Mouse (Mus musculus): Measurements from ENCODE around the gene Gm45021. TPM values are rescaled to one million over a fixed set of nuclear protein-coding genes. Genes with fewer than 3 reads are reported as not detected.

Gene Gm45021
- polyA plus RNA-seq, 1 experiment from 2014 or later: not detected

- no peak overlapping the region for H3K9ac ChIP-seq (replicated peaks; ENCODE audit: low read depth, low read length)
- H3K9me3 ChIP-seq (ENCODE audit: control insufficient read depth, low read length): no peaks in the 10 kb centered on the region
- H3K36me3 ChIP-seq (ENCODE audit: control insufficient read depth, insufficient read depth): no peaks in the 10 kb centered on the region
- no peak overlapping the region for H3K27ac ChIP-seq (ENCODE audit: low read length)
- WGBS: 86% methylated on average over 4 of the region's 4 CpGs
- no peak for ATAC-seq
- H3K27me3 ChIP-seq (replicated peaks; ENCODE audit: control insufficient read depth, insufficient read depth, low read length): no peaks in the 10 kb centered on the region
- H3K4me3 ChIP-seq (replicated peaks; ENCODE audit: low read length): no peak overlapping the region
- H3K4me2 ChIP-seq (ENCODE audit: low read length): no peak overlapping the region
- no peaks in the 10 kb centered on the region for H3K4me1 ChIP-seq (replicated peaks; ENCODE audit: control insufficient read depth, insufficient read depth, low read length)
These were observed 59.4 kb downstream of the Gm45021 start for GRCm38 (mm10) chr6:48648779-48649178.

GRCm38 (mm10) chr6:48650041-48650440 lies 60.6 kb downstream of the Gm45021 start:
- no peaks in the 10 kb centered on the region for H3K36me3 ChIP-seq (ENCODE audit: control insufficient read depth, insufficient read depth)
- H3K4me3 ChIP-seq (replicated peaks; ENCODE audit: low read length): no peak overlapping the region
- no peak overlapping the region for H3K9ac ChIP-seq (replicated peaks; ENCODE audit: low read depth, low read length)
- no peaks in the 10 kb centered on the region for H3K27me3 ChIP-seq (replicated peaks; ENCODE audit: control insufficient read depth, insufficient read depth, low read length)
- H3K9me3 ChIP-seq (ENCODE audit: control insufficient read depth, low read length): no peaks in the 10 kb centered on the region
- 94% methylated on average over 9 of the region's 9 CpGs for WGBS
- H3K27ac ChIP-seq (ENCODE audit: low read length): no peak overlapping the region
- ATAC-seq: no peak
- H3K4me2 ChIP-seq (ENCODE audit: low read length): no peak overlapping the region
- H3K4me1 ChIP-seq (replicated peaks; ENCODE audit: control insufficient read depth, insufficient read depth, low read length): no peaks in the 10 kb centered on the region

- Histone ChIP-seq H3K4me1 (replicated peaks; ENCODE audit: control insufficient read depth, insufficient read depth, low read length) (no peaks in the 10 kb centered on the region), H3K4me2 (ENCODE audit: low read length) (no peak overlapping the region), H3K27ac (ENCODE audit: low read length) (no peak overlapping the region), H3K9ac (replicated peaks; ENCODE audit: low read depth, low read length) (no peak overlapping the region), H3K36me3 (ENCODE audit: control insufficient read depth, insufficient read depth) (no peaks in the 10 kb centered on the region), H3K27me3 (replicated peaks; ENCODE audit: control insufficient read depth, insufficient read depth, low read length) (no peaks in the 10 kb centered on the region), H3K4me3 (replicated peaks; ENCODE audit: low read length) (no peak overlapping the region), H3K9me3 (ENCODE audit: control insufficient read depth, low read length) (no peaks in the 10 kb centered on the region)
- 86% methylated on average over 5 of the region's 5 CpGs for WGBS
- no peak for ATAC-seq
These were observed 69.3 kb downstream of the Gm45021 start for GRCm38 (mm10) chr6:48658721-48659120.

Other genes starting within 250 kb of the Gm45021 start
- gene Krba1, start 194.0 kb upstream of the Gm45021 start, polyA plus RNA-seq (2015; fragmentation: Nextera tagmentation; extraction: Ambion mirVana): 28.4 and 30.9 TPM in 2 replicates
- gene Zfp467, start 143.8 kb upstream of the Gm45021 start, polyA plus RNA-seq (2015; fragmentation: Nextera tagmentation; extraction: Ambion mirVana): 28.7 and 29.8 TPM in 2 replicates
- gene Sspo, start 141.4 kb upstream of the Gm45021 start, polyA plus RNA-seq (2015; fragmentation: Nextera tagmentation; extraction: Ambion mirVana): 0.16 and 0.19 TPM in 2 replicates
- gene Atp6v0e2, start 52.0 kb upstream of the Gm45021 start, polyA plus RNA-seq (2015; fragmentation: Nextera tagmentation; extraction: Ambion mirVana): 226 and 248 TPM in 2 replicates
- 18.6 and 21.6 TPM in 2 replicates for gene Lrrc61, start 34.8 kb upstream of the Gm45021 start, polyA plus RNA-seq (2015; fragmentation: Nextera tagmentation; extraction: Ambion mirVana)
- 3.6 and 4.5 TPM in 2 replicates for gene Rarres2, start 16.8 kb upstream of the Gm45021 start, polyA plus RNA-seq (2015; fragmentation: Nextera tagmentation; extraction: Ambion mirVana)
- gene Repin1, start 4.3 kb downstream of the Gm45021 start, polyA plus RNA-seq (2015; fragmentation: Nextera tagmentation; extraction: Ambion mirVana): 32.9 and 34.4 TPM in 2 replicates
- not detected in 2 replicates for gene Gm44965, start 4.3 kb downstream of the Gm45021 start, polyA plus RNA-seq (2015; fragmentation: Nextera tagmentation; extraction: Ambion mirVana)
- gene Zfp775, start 12.5 kb downstream of the Gm45021 start, polyA plus RNA-seq (2015; fragmentation: Nextera tagmentation; extraction: Ambion mirVana): 15.8 and 17.2 TPM in 2 replicates
- gene AI854703, start 37.2 kb downstream of the Gm45021 start, polyA plus RNA-seq (2015; fragmentation: Nextera tagmentation; extraction: Ambion mirVana): 11.7 and 17.5 TPM in 2 replicates
- 0.52 and 0.56 TPM in 2 replicates for gene Gimap8, start 57.6 kb downstream of the Gm45021 start, polyA plus RNA-seq (2015; fragmentation: Nextera tagmentation; extraction: Ambion mirVana)
- 2.0 and 2.7 TPM in 2 replicates for gene Gimap9, start 86.5 kb downstream of the Gm45021 start, polyA plus RNA-seq (2015; fragmentation: Nextera tagmentation; extraction: Ambion mirVana)
- gene Gimap4, start 94.9 kb downstream of the Gm45021 start, polyA plus RNA-seq (2015; fragmentation: Nextera tagmentation; extraction: Ambion mirVana): 1.2 and 1.8 TPM in 2 replicates
- 7.8 and 7.9 TPM in 2 replicates for gene Gimap6, start 118.6 kb downstream of the Gm45021 start, polyA plus RNA-seq (2015; fragmentation: Nextera tagmentation; extraction: Ambion mirVana)
- gene Gm28053, start 129.0 kb downstream of the Gm45021 start, polyA plus RNA-seq (2015; fragmentation: Nextera tagmentation; extraction: Ambion mirVana): 1.1 TPM in 1 of 2 replicates, not detected in the other
- not detected in 2 replicates for gene Gimap7, start 129.0 kb downstream of the Gm45021 start, polyA plus RNA-seq (2015; fragmentation: Nextera tagmentation; extraction: Ambion mirVana)
- gene Gimap1, start 149.4 kb downstream of the Gm45021 start, polyA plus RNA-seq (2015; fragmentation: Nextera tagmentation; extraction: Ambion mirVana): 4.0 and 5.5 TPM in 2 replicates
- 0.77 and 1.4 TPM in 2 replicates for gene Gimap5, start 156.6 kb downstream of the Gm45021 start, polyA plus RNA-seq (2015; fragmentation: Nextera tagmentation; extraction: Ambion mirVana)
- not detected in 2 replicates for gene Gimap3, start 181.2 kb downstream of the Gm45021 start, polyA plus RNA-seq (2015; fragmentation: Nextera tagmentation; extraction: Ambion mirVana)

Measured in forebrain, embryonic 16.5 days (tissue).